Mouse (Mus musculus): ENCODE results near the gene Ccna2. TPM values are rescaled to one million over a fixed set of nuclear protein-coding genes. Genes with fewer than 3 reads are reported as not detected.
"Not testable (repeated sequence)": the region's sequence is repeated elsewhere in the genome, so short reads cannot be mapped to it uniquely, and the experiment has no call there.

The Ccna2 gene
- total and polyA plus RNA-seq, 2 experiments, result 0.67 to 0.74 TPM

GRCm38 (mm10) chr3:36605894-36606783 is 34.2 kb upstream of the Ccna2 start:
- no peak for DNase-seq (ENCODE audit: extremely low read depth, low read depth, low spot score)
- H3K27me3 ChIP-seq (ENCODE audit: control insufficient read depth, insufficient read depth, low read length), result no peaks in the 10 kb centered on the region
- no peak overlapping the region for H3K9ac ChIP-seq (ENCODE audit: low read depth, low read length)
- no peak overlapping the region for H3K27ac ChIP-seq (replicated peaks; ENCODE audit: insufficient read depth, low read depth, low read length)
- WGBS, result 90% methylated on average over 7 of the region's 7 CpGs
- no peak overlapping the region for H3K4me3 ChIP-seq (ENCODE audit: insufficient read depth, low read depth, low read length)
- TF ChIP-seq POLR2A (IDR thresholded peaks at IDR 0.05; ENCODE audit: extremely low read depth, insufficient read depth, low read length) (no peak), CTCF (IDR thresholded peaks at IDR 0.05; ENCODE audit: low read depth, low read length) (no peak)
- peaks cover 12% of the 10 kb centered on the region; the same call in 1 of the 2 replicates for H3K36me3 ChIP-seq (ENCODE audit: control insufficient read depth, insufficient read depth, low read length)
- H3K4me1 ChIP-seq (ENCODE audit: control insufficient read depth, insufficient read depth, low read length), result no peaks in the 10 kb centered on the region
- H3K79me2 ChIP-seq (ENCODE audit: control insufficient read depth, insufficient read depth, low read length), result no peaks in the 10 kb centered on the region

GRCm38 (mm10) chr3:36599773-36600172 is 27.8 kb upstream of the Ccna2 start:
- H3K27ac ChIP-seq (replicated peaks; ENCODE audit: insufficient read depth, low read depth, low read length); H3K9ac ChIP-seq (ENCODE audit: low read depth, low read length); H3K79me2 ChIP-seq (ENCODE audit: control insufficient read depth, insufficient read depth, low read length); H3K4me1 ChIP-seq (ENCODE audit: control insufficient read depth, insufficient read depth, low read length); H3K27me3 ChIP-seq (ENCODE audit: control insufficient read depth, insufficient read depth, low read length); H3K4me3 ChIP-seq (ENCODE audit: insufficient read depth, low read depth, low read length); DNase-seq (ENCODE audit: extremely low read depth, low read depth, low spot score): not testable (repeated sequence)
- H3K36me3 ChIP-seq (ENCODE audit: control insufficient read depth, insufficient read depth, low read length), result peaks cover 14% of the 10 kb centered on the region; the same call in 1 of the 2 replicates
- 91% methylated on average over 9 of the region's 9 CpGs for WGBS

GRCm38 (mm10) chr3:36598811-36599210 is 26.9 kb upstream of the Ccna2 start:
- TF ChIP-seq CTCF (IDR thresholded peaks at IDR 0.05; ENCODE audit: low read depth, low read length), result no peak
- no peak for TF ChIP-seq POLR2A (IDR thresholded peaks at IDR 0.05; ENCODE audit: extremely low read depth, insufficient read depth, low read length)
- no peaks in the 10 kb centered on the region for H3K4me1 ChIP-seq (ENCODE audit: control insufficient read depth, insufficient read depth, low read length)
- 73% methylated on average over 3 of the region's 3 CpGs for WGBS
- no peaks in the 10 kb centered on the region for H3K79me2 ChIP-seq (ENCODE audit: control insufficient read depth, insufficient read depth, low read length)
- no peaks in the 10 kb centered on the region for H3K27me3 ChIP-seq (ENCODE audit: control insufficient read depth, insufficient read depth, low read length)
- peaks cover 15% of the 10 kb centered on the region; the same call in 1 of the 2 replicates for H3K36me3 ChIP-seq (ENCODE audit: control insufficient read depth, insufficient read depth, low read length)
- no peak overlapping the region for H3K27ac ChIP-seq (replicated peaks; ENCODE audit: insufficient read depth, low read depth, low read length)
- DNase-seq (ENCODE audit: extremely low read depth, low read depth, low spot score), result no peak
- H3K4me3 ChIP-seq (ENCODE audit: insufficient read depth, low read depth, low read length), result no peak overlapping the region
- no peak overlapping the region for H3K9ac ChIP-seq (ENCODE audit: low read depth, low read length)

GRCm38 (mm10) chr3:36571361-36571826 is 556 bp downstream of the Ccna2 start:
- WGBS, result under 1% methylated on average over 46 of the region's 46 CpGs
- Histone ChIP-seq H3K4me1 (ENCODE audit: control insufficient read depth, insufficient read depth, low read length) (peaks cover 3% of the 10 kb centered on the region; the same call in 1 of the 2 replicates), H3K4me3 (ENCODE audit: insufficient read depth, low read depth, low read length) (peak overlapping the region; percentile 67), H3K79me2 (ENCODE audit: control insufficient read depth, insufficient read depth, low read length) (peaks cover 5% of the 10 kb centered on the region; the same call in 1 of the 2 replicates), H3K36me3 (ENCODE audit: control insufficient read depth, insufficient read depth, low read length) (peaks cover 6% of the 10 kb centered on the region; the same call in 1 of the 2 replicates), H3K9ac (ENCODE audit: low read depth, low read length) (peak overlapping the region; percentile 30; the same call in 1 of the 2 replicates), H3K27ac (replicated peaks; ENCODE audit: insufficient read depth, low read depth, low read length) (no peak overlapping the region), H3K27me3 (ENCODE audit: control insufficient read depth, insufficient read depth, low read length) (no peaks in the 10 kb centered on the region)
- no peak for TF ChIP-seq CTCF (IDR thresholded peaks at IDR 0.05; ENCODE audit: low read depth, low read length)
- no peak for TF ChIP-seq POLR2A (IDR thresholded peaks at IDR 0.05; ENCODE audit: extremely low read depth, insufficient read depth, low read length)
- DNase-seq (ENCODE audit: extremely low read depth, low read depth, low spot score), result no peak

- DNase-seq (ENCODE audit: extremely low read depth, low read depth, low spot score), result no peak
- TF ChIP-seq CTCF (IDR thresholded peaks at IDR 0.05; ENCODE audit: low read depth, low read length) (no peak), POLR2A (IDR thresholded peaks at IDR 0.05; ENCODE audit: extremely low read depth, insufficient read depth, low read length) (no peak)
- H3K9ac ChIP-seq (ENCODE audit: low read depth, low read length), result no peak overlapping the region
- H3K27ac ChIP-seq (replicated peaks; ENCODE audit: insufficient read depth, low read depth, low read length), result no peak overlapping the region
- H3K4me1 ChIP-seq (ENCODE audit: control insufficient read depth, insufficient read depth, low read length), result peaks cover 3% of the 10 kb centered on the region; the same call in 1 of the 2 replicates
- peaks cover 5% of the 10 kb centered on the region; the same call in 1 of the 2 replicates for H3K79me2 ChIP-seq (ENCODE audit: control insufficient read depth, insufficient read depth, low read length)
- no peak overlapping the region for H3K4me3 ChIP-seq (ENCODE audit: insufficient read depth, low read depth, low read length)
- H3K27me3 ChIP-seq (ENCODE audit: control insufficient read depth, insufficient read depth, low read length), result no peaks in the 10 kb centered on the region
- 77% methylated on average over 5 of the region's 5 CpGs for WGBS
- peaks cover 12% of the 10 kb centered on the region for H3K36me3 ChIP-seq (ENCODE audit: control insufficient read depth, insufficient read depth, low read length)
Observed at GRCm38 (mm10) chr3:36569836-36570235, 2.1 kb downstream of the Ccna2 start.

GRCm38 (mm10) chr3:36563666-36564065 is 8.3 kb downstream of the Ccna2 start:
- Histone ChIP-seq H3K27me3 (ENCODE audit: control insufficient read depth, insufficient read depth, low read length) (no peaks in the 10 kb centered on the region), H3K9ac (ENCODE audit: low read depth, low read length) (no peak overlapping the region), H3K4me3 (ENCODE audit: insufficient read depth, low read depth, low read length) (no peak overlapping the region), H3K36me3 (ENCODE audit: control insufficient read depth, insufficient read depth, low read length) (peaks cover 45% of the 10 kb centered on the region), H3K79me2 (ENCODE audit: control insufficient read depth, insufficient read depth, low read length) (no peaks in the 10 kb centered on the region), H3K4me1 (ENCODE audit: control insufficient read depth, insufficient read depth, low read length) (no peaks in the 10 kb centered on the region), H3K27ac (replicated peaks; ENCODE audit: insufficient read depth, low read depth, low read length) (no peak overlapping the region)
- DNase-seq (ENCODE audit: extremely low read depth, low read depth, low spot score), result no peak
- TF ChIP-seq CTCF (IDR thresholded peaks at IDR 0.05; ENCODE audit: low read depth, low read length) (no peak), POLR2A (IDR thresholded peaks at IDR 0.05; ENCODE audit: extremely low read depth, insufficient read depth, low read length) (no peak)
- WGBS, result 95% methylated on average over 3 of the region's 3 CpGs
